Mouse (Mus musculus) brown adipose tissue, adult 24 weeks (tissue): ENCODE data around the gene Map4k3. TPM values are rescaled to one million over a fixed set of nuclear protein-coding genes. Genes with fewer than 3 reads are reported as not detected.

Experiments
- H3K27ac ChIP-seq: fragments of 200-500 bp; replicated peaks from 2 replicates; pipeline ENCODE4 v1.5.1; 2012; ENCODE audit warnings: low read depth, mild to moderate bottlenecking, low read length
- H3K4me1 ChIP-seq: fragments of 200-500 bp; 2 replicates; pipeline ENCODE4 v1.6.1; 2012; ENCODE audit warnings: low read length, mixed read lengths; ENCODE audit not compliant: control insufficient read depth, insufficient read depth, insufficient read length
- H3K4me3 ChIP-seq: fragments of 200-500 bp; 2 replicates; pipeline ENCODE4 v1.5.1; 2012; ENCODE audit warnings: low read depth, mild to moderate bottlenecking, low read length, moderate library complexity; ENCODE audit not compliant: insufficient read depth
- polyA plus RNA-seq: library from polyadenylated mRNA; stranded (reverse); fragments of >200 nt; gene quantifications from 2 replicates; pipeline ENCODE4 v1.2.4, GENCODE M21; 2012; ENCODE audit not compliant: missing spikeins, insufficient read depth, insufficient read length

Map4k3 gene
- polyA plus RNA-seq, 1 experiment = 16.6 TPM

- H3K27ac ChIP-seq = no peak overlapping the region
- peaks cover 5% of the 10 kb centered on the region for H3K4me1 ChIP-seq
- H3K4me3 ChIP-seq = no peak overlapping the region
These were observed 50.1 kb downstream of the Map4k3 start for GRCm38 (mm10) chr17:80678190-80678589.

GRCm38 (mm10) chr17:80676859-80677535 lies 51.3 kb downstream of the Map4k3 start:
- no peak overlapping the region for H3K27ac ChIP-seq
- H3K4me3 ChIP-seq = no peak overlapping the region
- no peaks in the 10 kb centered on the region; the same call in none of the 2 replicates for H3K4me1 ChIP-seq

- Histone ChIP-seq H3K4me3 (no peak overlapping the region), H3K27ac (no peak overlapping the region), H3K4me1 (no peaks in the 10 kb centered on the region; the same call in none of the 2 replicates)
These were observed 52.1 kb downstream of the Map4k3 start for GRCm38 (mm10) chr17:80676211-80676610.

GRCm38 (mm10) chr17:80670395-80670794 lies 57.9 kb downstream of the Map4k3 start:
- Histone ChIP-seq H3K27ac (no peak overlapping the region), H3K4me3 (no peak overlapping the region), H3K4me1 (peaks cover 6% of the 10 kb centered on the region; the same call in 1 of the 2 replicates)

- Histone ChIP-seq H3K4me1 (peaks cover 7% of the 10 kb centered on the region; the same call in 1 of the 2 replicates), H3K4me3 (no peak overlapping the region), H3K27ac (no peak overlapping the region)
These were observed 64.7 kb downstream of the Map4k3 start for GRCm38 (mm10) chr17:80663623-80664022.

- Histone ChIP-seq H3K27ac (no peak overlapping the region), H3K4me1 (peaks cover 6% of the 10 kb centered on the region; the same call in 1 of the 2 replicates), H3K4me3 (no peak overlapping the region)
These were observed 65.3 kb downstream of the Map4k3 start for GRCm38 (mm10) chr17:80662836-80663620.

- no peak overlapping the region for H3K4me3 ChIP-seq
- no peak overlapping the region for H3K27ac ChIP-seq
- 0 out of 2 replicates have a peak, but pooled peaks cover 7% of the 10 kb centered on the region for H3K4me1 ChIP-seq
These were observed 66.4 kb downstream of the Map4k3 start for GRCm38 (mm10) chr17:80661896-80662295.

- 0 out of 2 replicates have a peak, but pooled peaks cover 8% of the 10 kb centered on the region for H3K4me1 ChIP-seq
- no peak overlapping the region for H3K4me3 ChIP-seq
- H3K27ac ChIP-seq = no peak overlapping the region
These were observed 67.4 kb downstream of the Map4k3 start for GRCm38 (mm10) chr17:80660707-80661380.

- 0 out of 2 replicates have a peak, but pooled peaks cover 8% of the 10 kb centered on the region for H3K4me1 ChIP-seq
- no peak overlapping the region for H3K27ac ChIP-seq
- no peak overlapping the region for H3K4me3 ChIP-seq
These were observed 68.1 kb downstream of the Map4k3 start for GRCm38 (mm10) chr17:80660234-80660633.

GRCm38 (mm10) chr17:80659821-80660220 lies 68.5 kb downstream of the Map4k3 start:
- Histone ChIP-seq H3K27ac (no peak overlapping the region), H3K4me3 (no peak overlapping the region), H3K4me1 (0 out of 2 replicates have a peak, but pooled peaks cover 8% of the 10 kb centered on the region)

- Histone ChIP-seq H3K4me3 (no peak overlapping the region), H3K27ac (no peak overlapping the region), H3K4me1 (peaks cover 7% of the 10 kb centered on the region; the same call in 1 of the 2 replicates)
These were observed 74.0 kb downstream of the Map4k3 start for GRCm38 (mm10) chr17:80654323-80654722.

- no peak overlapping the region for H3K4me3 ChIP-seq
- H3K4me1 ChIP-seq = peaks cover 5% of the 10 kb centered on the region; the same call in 1 of the 2 replicates
- H3K27ac ChIP-seq = no peak overlapping the region
These were observed 75.5 kb downstream of the Map4k3 start for GRCm38 (mm10) chr17:80652740-80653139.

GRCm38 (mm10) chr17:80646843-80647242 lies 81.4 kb downstream of the Map4k3 start:
- no peak overlapping the region for H3K27ac ChIP-seq
- H3K4me3 ChIP-seq = no peak overlapping the region
- H3K4me1 ChIP-seq = no peaks in the 10 kb centered on the region

- H3K4me1 ChIP-seq = no peaks in the 10 kb centered on the region
- no peak overlapping the region for H3K27ac ChIP-seq
- no peak overlapping the region for H3K4me3 ChIP-seq
These were observed 82.2 kb downstream of the Map4k3 start for GRCm38 (mm10) chr17:80646131-80646530.

GRCm38 (mm10) chr17:80645694-80646034 lies 82.6 kb downstream of the Map4k3 start:
- H3K4me3 ChIP-seq = no peak overlapping the region
- no peaks in the 10 kb centered on the region for H3K4me1 ChIP-seq
- no peak overlapping the region for H3K27ac ChIP-seq
